Mouse (Mus musculus) adrenal gland, postnatal 10 days (tissue): ENCODE data around the gene Gpbp1. TPM values are rescaled to one million over a fixed set of nuclear protein-coding genes. Genes with fewer than 3 reads are reported as not detected.

Source experiments
- DNase-seq: peaks from one replicate; pipeline ENCODE4 v3.0.0; 2021; ENCODE audit warnings: mixed read lengths
- total RNA-seq, 2 experiments: library from RNA; stranded (reverse); gene quantifications; 2 replicates each; pipeline ENCODE4 v1.2.3; 2021

Gpbp1 gene
- total RNA-seq, 2 experiments from 2014 or later: 68.7 to 69.8 TPM

GRCm38 (mm10) chr13:111470562-111471237 is 19.2 kb downstream of the Gpbp1 start:
- no peak for DNase-seq

GRCm38 (mm10) chr13:111467350-111467749 is 22.6 kb downstream of the Gpbp1 start:
- no peak for DNase-seq

GRCm38 (mm10) chr13:111461424-111461823 is 28.5 kb downstream of the Gpbp1 start:
- DNase-seq: no peak

GRCm38 (mm10) chr13:111456790-111457189 is 33.1 kb downstream of the Gpbp1 start:
- no peak for DNase-seq

GRCm38 (mm10) chr13:111444325-111444724 is 45.6 kb downstream of the Gpbp1 start:
- DNase-seq: no peak

- peak; percentile 45 for DNase-seq
Measured at GRCm38 (mm10) chr13:111431174-111431573, 58.7 kb downstream of the Gpbp1 start.

GRCm38 (mm10) chr13:111421330-111421729 is 68.6 kb downstream of the Gpbp1 start:
- DNase-seq: no peak

- no peak for DNase-seq
Measured at GRCm38 (mm10) chr13:111418087-111418486, 71.8 kb downstream of the Gpbp1 start.

- DNase-seq: peak; percentile 83
Measured at GRCm38 (mm10) chr13:111413156-111413555, 76.8 kb downstream of the Gpbp1 start.

- peak; percentile 44 for DNase-seq
Measured at GRCm38 (mm10) chr13:111410831-111411230, 79.1 kb downstream of the Gpbp1 start.

GRCm38 (mm10) chr13:111406859-111407389 is 83.0 kb downstream of the Gpbp1 start:
- DNase-seq: peak; percentile 29

GRCm38 (mm10) chr13:111405956-111406355 is 84.0 kb downstream of the Gpbp1 start:
- DNase-seq: no peak

- peak; percentile 18 for DNase-seq
Measured at GRCm38 (mm10) chr13:111397600-111398151, 92.2 kb downstream of the Gpbp1 start.

GRCm38 (mm10) chr13:111397061-111397460 is 92.8 kb downstream of the Gpbp1 start:
- DNase-seq: no peak

- no peak for DNase-seq
Measured at GRCm38 (mm10) chr13:111395528-111395927, 94.4 kb downstream of the Gpbp1 start.

- no peak for DNase-seq
Measured at GRCm38 (mm10) chr13:111394904-111395303, 95.0 kb downstream of the Gpbp1 start.

GRCm38 (mm10) chr13:111394341-111394740 is 95.6 kb downstream of the Gpbp1 start:
- DNase-seq: no peak

- no peak for DNase-seq
Measured at GRCm38 (mm10) chr13:111393426-111393825, 96.5 kb downstream of the Gpbp1 start.

GRCm38 (mm10) chr13:111391426-111391825 is 98.5 kb downstream of the Gpbp1 start:
- DNase-seq: no peak

- DNase-seq: no peak
Measured at GRCm38 (mm10) chr13:111391011-111391410, 98.9 kb downstream of the Gpbp1 start.

GRCm38 (mm10) chr13:111384011-111384985 is 105.6 kb downstream of the Gpbp1 start:
- DNase-seq: no peak
